Mouse (Mus musculus): Measurements from ENCODE around the gene Mta2.

Mta2 gene

GRCm38 (mm10) chr19:8929224-8930088 is 12.2 kb upstream of the Mta2 start, which contains the start of the genes Rom1 and Eml3:
Gene Rom1 (minus strand): TSS chr19:8929356.
Gene Eml3 (plus strand): TSS chr19:8929552.
- peak; percentile 84 for DNase-seq (ENCODE audit: low spot score)

DNA sequence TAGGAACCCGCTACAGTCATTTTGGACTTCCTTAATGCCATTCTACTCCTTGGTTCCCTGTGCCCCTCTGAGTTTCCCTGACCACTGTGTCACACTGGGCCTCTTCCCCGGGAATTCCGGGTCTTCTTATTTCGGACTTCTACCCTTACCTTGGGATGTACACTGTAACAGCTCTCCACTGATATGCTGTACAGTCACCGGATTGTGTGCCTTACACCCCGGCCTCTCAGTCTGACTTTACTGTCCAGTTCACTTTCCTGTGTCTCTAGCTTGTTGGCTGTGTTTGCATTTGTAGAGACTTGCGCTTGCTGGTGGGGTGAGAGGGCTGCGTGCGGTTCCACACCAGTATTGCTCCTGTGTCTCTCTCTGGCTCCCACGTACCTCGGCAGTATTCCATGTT is 11.6 kb upstream of the Mta2 start:
- no peak for DNase-seq (ENCODE audit: low spot score)

DNA sequence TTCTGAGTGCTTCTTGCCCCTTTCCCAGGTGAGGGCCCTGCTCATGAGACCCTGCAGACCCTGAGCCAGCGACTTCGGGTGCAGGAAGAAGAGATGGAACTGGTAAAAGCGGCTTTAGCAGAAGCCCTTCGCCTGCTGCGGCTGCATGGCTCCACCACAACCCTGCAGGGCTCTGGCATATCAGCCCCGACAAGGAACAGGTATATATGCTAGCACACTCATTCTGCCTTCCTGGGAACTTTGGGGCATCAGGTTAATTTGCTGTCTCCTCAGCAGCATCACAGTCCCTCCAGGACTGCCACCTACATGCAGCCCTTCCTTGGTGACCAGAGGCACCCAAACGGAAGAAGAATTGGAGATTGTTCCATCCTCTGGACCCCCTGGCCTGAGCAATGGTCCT is 10.9 kb upstream of the Mta2 start:
- no peak for DNase-seq (ENCODE audit: low spot score)

DNA sequence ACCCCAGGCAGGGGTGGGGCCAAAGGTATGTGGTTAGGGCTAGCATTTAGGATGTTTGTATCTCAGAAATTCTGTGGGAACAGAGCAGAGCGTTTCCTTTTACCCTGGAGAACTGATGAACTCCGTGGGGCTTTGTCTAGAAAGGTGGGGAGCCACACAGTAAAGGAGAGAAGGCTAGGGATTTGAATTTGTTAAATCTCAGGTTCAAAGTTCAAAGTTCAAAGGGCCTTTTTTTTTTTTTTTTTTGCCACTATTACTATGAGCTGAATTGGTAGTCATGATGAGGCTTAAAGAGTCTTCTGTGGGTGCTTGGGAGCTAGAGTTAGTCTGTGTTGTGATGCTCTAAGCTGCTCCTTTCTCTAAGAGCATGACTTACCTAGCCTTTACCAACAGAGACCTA is 4.9 kb upstream of the Mta2 start:
- DNase-seq (ENCODE audit: low spot score), result no peak

- DNase-seq (ENCODE audit: low spot score), result no peak
These were observed 1.0 kb upstream of the Mta2 start for GRCm38 (mm10) chr19:8940526-8941133.

DNA sequence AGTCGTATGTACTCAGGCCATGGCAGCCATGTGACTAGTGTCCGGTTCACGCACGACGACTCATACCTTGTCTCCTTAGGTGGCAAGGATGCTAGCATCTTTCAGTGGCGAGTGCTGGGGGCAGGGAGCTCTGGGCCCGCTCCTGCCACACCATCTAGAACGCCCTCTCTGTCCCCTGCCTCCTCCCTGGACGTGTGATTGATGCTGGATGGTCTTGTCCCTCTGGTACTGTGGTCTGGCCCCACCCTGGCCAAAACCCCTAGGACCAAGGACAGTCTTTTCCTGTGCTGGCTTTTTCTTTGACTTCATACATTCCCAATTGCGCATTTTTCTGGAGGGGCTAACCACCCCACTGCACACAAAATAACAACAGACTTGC is 550 bp upstream of the Mta2 start:
- DNase-seq (ENCODE audit: low spot score), result no peak

DNA sequence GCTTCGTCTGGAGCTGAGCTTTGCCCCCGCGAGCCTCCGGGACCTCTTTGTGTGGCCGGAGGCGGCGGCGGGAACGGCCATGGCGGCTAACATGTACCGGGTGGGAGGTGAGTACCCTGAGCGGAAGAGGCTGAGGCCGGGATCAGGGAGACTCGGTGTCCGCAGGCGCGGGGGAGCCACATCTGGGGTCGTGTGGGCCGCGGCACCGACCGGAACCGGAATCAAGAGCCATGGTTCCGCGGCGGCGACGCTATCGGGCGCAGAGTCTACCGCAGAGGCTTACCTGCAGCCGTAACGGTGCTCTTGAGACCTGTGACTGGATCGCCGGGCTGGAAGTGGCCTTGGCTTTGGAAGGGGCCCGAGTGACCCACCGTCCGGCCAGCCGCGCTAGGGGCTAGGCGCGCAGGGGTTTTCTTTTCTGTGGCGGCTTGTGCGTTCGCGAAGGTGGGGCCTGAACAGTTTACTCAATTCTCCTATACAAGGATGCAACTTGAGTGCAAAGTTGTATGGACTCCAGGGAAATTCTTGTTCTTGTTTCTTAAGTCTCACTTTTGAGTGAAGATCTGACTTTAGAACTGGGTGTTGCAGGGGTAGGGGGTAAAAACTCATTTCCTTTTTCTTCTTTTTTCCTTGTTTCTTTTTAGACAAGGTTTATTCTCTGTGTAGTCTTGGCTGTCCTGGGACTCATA is 745 bp downstream of the Mta2 start:
- DNase-seq (ENCODE audit: low spot score), result peak; percentile 56

GRCm38 (mm10) chr19:8943047-8943446 is 1.4 kb downstream of the Mta2 start:
- DNase-seq (ENCODE audit: low spot score), result no peak

GRCm38 (mm10) chr19:8944062-8944461 is 2.4 kb downstream of the Mta2 start:
- DNase-seq (ENCODE audit: low spot score), result no peak

DNA sequence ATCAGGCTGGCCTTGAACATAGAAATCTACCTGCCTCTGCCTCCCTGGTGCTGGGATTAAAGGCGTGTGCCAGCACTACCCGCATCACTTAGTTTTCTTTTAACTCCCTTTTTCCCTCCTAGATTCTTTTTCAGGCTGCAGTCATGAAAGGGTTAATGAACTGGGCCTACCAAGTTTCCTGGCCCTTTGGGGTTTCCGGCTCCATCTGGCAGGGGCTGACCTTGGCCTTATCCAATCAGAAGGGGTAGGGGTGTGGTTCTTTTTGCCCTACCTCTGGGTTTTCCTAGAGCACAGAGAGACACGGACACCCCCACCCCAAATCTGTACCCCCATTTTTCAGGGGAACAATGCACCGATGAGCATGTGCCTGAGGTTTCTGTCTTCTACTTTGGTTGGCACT is 3.1 kb downstream of the Mta2 start:
- DNase-seq (ENCODE audit: low spot score), result peak; percentile 69

DNA sequence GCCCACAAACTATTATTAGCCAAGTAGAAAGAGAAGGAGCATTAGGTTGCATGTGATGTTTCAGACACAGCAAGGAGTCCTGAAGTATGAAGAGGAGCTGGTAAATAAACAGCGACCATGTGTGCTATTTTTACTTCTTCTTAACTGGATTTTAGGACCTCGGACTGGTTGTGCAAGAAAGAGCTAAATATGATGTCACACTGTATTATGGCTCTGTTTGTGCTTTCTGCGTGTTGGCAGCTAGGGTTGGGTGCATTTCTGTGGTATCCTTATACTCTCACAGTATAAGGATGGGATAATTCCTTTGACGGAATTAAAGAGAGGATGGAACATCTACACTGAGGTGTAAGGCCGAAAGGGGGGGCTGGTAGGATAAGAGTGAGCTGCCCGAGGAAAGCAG is 3.6 kb downstream of the Mta2 start:
- DNase-seq (ENCODE audit: low spot score), result no peak

DNA sequence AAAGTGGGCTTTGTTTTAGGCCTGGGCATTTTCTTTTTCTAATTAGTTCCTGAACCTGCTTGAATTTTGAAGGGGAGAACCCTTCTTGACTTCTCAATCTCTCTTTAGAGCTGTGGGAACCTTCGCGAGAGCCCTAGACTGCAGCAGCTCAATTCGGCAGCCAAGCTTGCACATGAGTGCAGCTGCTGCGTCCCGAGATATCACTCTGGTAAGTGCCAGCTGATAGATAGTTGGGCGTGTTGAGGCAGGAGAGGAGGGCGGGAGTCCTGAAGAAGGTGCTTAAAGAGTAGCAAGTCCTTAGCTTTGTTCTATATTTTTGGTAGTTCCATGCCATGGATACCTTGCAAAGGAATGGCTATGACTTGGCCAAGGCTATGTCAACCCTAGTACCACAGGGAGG is 5.3 kb downstream of the Mta2 start:
- DNase-seq (ENCODE audit: low spot score), result no peak

DNA sequence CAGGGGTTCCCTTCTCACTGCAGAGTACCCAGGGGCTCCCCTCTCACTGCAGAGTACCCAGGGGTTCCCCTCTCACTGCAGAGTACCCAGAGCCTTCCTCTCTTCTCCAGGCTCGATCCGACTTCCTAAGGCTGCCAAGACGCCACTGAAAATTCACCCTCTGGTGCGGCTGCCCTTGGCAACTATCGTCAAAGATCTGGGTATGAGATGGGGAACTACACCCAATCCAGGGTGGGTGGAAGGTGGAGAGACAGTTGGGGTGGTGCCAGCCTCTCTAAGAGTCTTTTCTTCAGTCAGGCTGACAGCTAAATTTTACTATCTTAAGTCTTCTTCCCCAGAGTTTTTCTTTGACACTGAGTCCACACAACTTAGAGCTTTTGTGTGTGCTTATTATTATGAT is 8.5 kb downstream of the Mta2 start:
- DNase-seq (ENCODE audit: low spot score), result no peak

DNA sequence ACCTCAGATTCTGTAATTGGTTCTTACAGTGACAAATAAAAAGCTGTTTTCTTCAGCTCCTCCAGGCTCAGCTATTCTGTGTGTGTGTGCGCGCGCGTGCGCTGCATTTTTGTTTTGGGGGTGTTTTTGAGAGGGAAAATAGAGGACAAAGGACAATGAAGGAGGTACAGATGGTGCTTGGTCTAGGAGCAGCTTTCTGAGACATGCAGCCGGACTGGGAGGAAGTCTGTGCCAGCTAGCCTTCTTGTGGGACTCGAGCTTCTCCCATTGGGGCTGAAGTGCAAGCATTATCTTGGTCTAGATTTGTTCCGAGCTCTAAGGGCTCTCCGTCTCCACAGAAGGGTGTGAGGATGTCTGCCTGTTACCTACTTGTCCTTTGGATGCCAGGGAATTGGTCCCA is 10.6 kb downstream of the Mta2 start:
- DNase-seq (ENCODE audit: low spot score), result no peak

DNA sequence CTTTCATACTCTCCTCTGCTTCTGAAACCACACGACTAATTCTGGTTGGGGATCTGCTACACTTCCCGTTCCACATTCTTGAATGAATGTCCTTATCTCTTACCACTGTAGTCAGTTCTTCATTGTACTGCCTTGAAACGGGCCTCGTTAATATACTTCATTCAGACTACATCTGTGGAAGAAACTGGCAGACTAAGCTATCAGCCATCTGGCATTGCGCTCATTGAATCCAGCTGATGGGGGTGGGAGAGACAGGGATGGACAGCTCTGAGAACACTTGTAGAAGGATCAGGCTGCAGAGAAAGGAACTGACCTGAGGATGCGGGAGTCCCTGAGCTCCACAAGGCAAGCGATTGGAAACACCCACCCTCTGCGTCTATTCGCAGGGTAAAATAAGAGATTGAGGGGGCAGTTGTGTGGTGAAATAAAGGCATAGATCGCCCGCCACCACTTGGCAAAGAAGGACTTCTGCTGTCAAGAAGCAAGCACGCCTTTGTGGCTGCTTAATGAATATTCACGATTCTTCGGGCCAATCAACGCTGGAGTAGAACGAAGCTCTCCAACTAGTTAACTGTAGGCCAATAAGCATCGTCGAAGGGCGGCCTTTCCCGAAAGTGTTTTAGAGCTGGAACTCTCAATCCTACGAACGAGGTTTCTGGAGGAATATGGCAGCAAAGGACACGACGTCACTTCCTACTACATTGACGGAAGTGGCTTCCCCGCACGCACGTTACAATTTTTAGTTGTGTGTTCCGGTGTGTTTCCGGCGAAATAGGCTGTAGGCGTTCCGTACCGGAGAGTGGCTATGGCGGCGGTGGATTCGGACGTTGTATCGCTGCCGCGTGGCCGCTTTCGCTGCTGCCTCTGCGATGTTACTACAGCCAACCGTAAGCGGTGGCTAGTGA is 11.7 kb downstream of the Mta2 start, which contains the start of gene Tut1:
Gene Tut1 (plus strand): TSS at position 713 of the 905 bp plus-strand sequence.
- peak; percentile 91 for DNase-seq (ENCODE audit: low spot score)

DNA sequence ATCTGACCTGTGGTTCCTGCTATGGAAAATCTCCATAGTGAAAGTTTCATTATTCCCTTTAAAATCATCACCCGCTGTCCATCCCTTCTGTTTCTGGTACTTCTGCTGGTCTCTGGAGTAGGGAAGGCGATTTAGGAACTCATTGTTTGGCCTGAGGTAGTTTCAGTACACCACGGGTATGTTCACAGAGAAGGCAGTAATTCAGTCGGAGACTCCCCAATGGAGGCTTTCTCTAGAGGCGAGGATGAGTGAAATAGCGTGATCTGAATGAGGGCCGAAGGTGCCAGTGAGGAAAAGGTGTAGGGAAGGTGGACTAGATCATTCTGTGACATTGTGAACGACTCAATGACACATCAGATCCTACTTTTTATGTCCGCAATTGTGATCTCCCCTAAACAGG is 12.5 kb downstream of the Mta2 start:
- no peak for DNase-seq (ENCODE audit: low spot score)

DNA sequence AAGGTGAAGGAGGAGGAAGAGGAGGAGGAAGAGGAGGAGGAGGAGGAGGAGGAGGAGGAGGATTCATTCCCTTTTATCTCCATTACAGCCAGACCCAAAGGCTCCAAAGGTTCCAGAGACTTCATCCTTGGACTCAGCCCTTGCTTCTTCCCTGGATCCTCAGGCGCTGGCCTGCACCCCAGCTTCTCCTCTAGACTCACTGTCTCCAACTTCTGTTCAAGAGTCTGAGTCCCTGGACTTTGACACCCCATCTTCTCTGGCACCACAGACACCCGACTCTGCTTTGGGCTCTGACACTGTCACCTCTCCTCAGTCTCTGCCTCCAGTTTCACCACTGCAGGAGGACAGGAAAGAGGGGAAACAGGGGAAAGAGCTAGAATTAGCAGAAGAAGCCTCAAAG is 20.6 kb downstream of the Mta2 start:
- no peak for DNase-seq (ENCODE audit: low spot score)

DNA sequence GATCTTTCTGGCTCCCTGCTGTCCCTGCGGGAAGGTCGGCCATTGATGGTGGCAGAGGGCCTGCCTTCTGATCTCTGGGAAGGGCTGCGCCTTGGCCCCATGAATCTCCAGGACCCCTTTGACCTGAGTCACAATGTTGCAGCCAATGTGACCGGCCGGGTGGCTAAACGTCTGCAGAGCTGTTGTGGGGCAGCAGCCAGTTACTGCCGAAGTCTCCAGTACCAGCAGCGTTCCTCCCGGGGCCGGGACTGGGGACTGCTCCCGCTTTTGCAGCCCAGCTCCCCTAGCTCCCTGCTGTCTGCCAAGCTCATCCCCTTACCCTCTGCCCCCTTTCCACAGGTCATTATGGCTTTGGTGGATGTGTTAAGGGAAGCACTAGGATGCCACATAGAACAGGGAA is 23.4 kb downstream of the Mta2 start:
- no peak for DNase-seq (ENCODE audit: low spot score)

DNA sequence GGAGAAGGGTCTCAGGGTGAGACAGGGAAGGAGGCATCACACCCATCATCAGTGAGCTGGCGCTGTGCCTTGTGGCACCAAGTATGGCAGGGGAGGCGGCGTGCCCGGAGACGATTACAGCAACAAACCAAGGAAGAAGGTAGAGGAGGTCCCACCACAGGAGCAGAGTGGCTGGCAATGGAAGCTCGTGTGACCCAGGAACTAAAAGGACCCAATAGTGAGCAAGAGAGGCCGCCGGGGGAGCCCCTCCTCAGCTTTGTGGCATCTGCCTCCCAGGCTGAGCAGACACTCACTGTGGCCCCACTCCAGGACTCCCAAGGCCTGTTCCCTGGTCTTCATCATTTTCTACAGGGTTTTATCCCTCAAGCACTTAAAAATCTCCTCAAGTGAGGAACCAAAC is 24.1 kb downstream of the Mta2 start:
- no peak for DNase-seq (ENCODE audit: low spot score)

DNA sequence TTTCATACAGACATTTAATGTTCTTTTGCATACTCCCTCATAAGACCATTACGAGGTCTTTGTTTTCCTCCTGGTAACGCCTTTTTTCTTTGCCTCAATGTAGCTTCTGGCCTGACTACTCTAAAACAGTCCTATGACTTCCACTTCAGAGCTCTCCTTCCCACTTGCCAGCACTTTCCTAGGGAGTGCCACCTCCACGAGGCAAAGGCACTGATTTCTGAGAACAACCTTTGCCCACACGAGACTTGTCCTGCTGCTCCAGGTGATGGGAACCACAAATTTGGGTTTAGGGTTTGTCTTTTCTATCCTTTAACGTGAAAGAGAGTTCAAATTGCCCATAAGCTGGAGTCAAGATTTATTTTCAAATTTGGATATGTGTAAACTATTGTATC is 24.5 kb downstream of the Mta2 start:
- DNase-seq (ENCODE audit: low spot score), result no peak

- peak; percentile 92 for DNase-seq (ENCODE audit: low spot score)
These were observed 25.1 kb downstream of the Mta2 start, which contains the start of gene Eef1g for GRCm38 (mm10) chr19:8966590-8967372. Gene Eef1g (plus strand): TSS chr19:8967041.

All from ovary, postnatal 14 days (tissue).